Mouse (Mus musculus) kidney, adult 9 months (tissue): ENCODE data around the gene Casq1.

ENCODE experiments used
- DNase-seq: peaks from one replicate; pipeline ENCODE4 v3.0.0; 2022

Casq1 gene

GRCm38 (mm10) chr1:172205741-172206087, 14.0 kb downstream of the Casq1 start:
- no peak for DNase-seq

- DNase-seq: no peak
Measured at GRCm38 (mm10) chr1:172204814-172205740, 14.6 kb downstream of the Casq1 start.

GRCm38 (mm10) chr1:172204033-172204813, 15.4 kb downstream of the Casq1 start:
- no peak for DNase-seq

GRCm38 (mm10) chr1:172203566-172203965, 16.1 kb downstream of the Casq1 start:
- no peak for DNase-seq

GRCm38 (mm10) chr1:172202894-172203522, 16.7 kb downstream of the Casq1 start:
- DNase-seq: no peak

- no peak for DNase-seq
Measured at GRCm38 (mm10) chr1:172201967-172202880, 17.4 kb downstream of the Casq1 start.

- DNase-seq: no peak
Measured at GRCm38 (mm10) chr1:172200871-172201447, 18.7 kb downstream of the Casq1 start.

GRCm38 (mm10) chr1:172200161-172200560, 19.5 kb downstream of the Casq1 start:
- no peak for DNase-seq

GRCm38 (mm10) chr1:172198996-172199395, 20.7 kb downstream of the Casq1 start:
- DNase-seq: no peak

GRCm38 (mm10) chr1:172198316-172198715, 21.4 kb downstream of the Casq1 start:
- no peak for DNase-seq

- no peak for DNase-seq
Measured at GRCm38 (mm10) chr1:172197851-172198250, 21.8 kb downstream of the Casq1 start.

- no peak for DNase-seq
Measured at GRCm38 (mm10) chr1:172197146-172197545, 22.5 kb downstream of the Casq1 start.

GRCm38 (mm10) chr1:172194435-172194834, 25.2 kb downstream of the Casq1 start:
- DNase-seq: no peak

GRCm38 (mm10) chr1:172192217-172192616, 27.5 kb downstream of the Casq1 start:
- DNase-seq: no peak

GRCm38 (mm10) chr1:172191578-172191977, 28.1 kb downstream of the Casq1 start:
- no peak for DNase-seq

- DNase-seq: peak; percentile 45
Measured at GRCm38 (mm10) chr1:172188891-172189290, 30.8 kb downstream of the Casq1 start.

GRCm38 (mm10) chr1:172186401-172187289, 33.0 kb downstream of the Casq1 start:
- no peak for DNase-seq

GRCm38 (mm10) chr1:172183915-172184314, 35.8 kb downstream of the Casq1 start:
- no peak for DNase-seq

GRCm38 (mm10) chr1:172183056-172183455, 36.6 kb downstream of the Casq1 start:
- no peak for DNase-seq

GRCm38 (mm10) chr1:172181777-172182176, 37.9 kb downstream of the Casq1 start:
- no peak for DNase-seq

GRCm38 (mm10) chr1:172180881-172181280, 38.8 kb downstream of the Casq1 start:
- DNase-seq: no peak
